Mouse (Mus musculus): Measurements from ENCODE around the gene Neto2. TPM values are rescaled to one million over a fixed set of nuclear protein-coding genes. Genes with fewer than 3 reads are reported as not detected.

Gene Neto2
- 54.9 TPM for polyA plus RNA-seq (2015; fragmentation: Illumina TruSeq; extraction: RNeasy Lipid Tissue Mini Kit (QIAGEN cat#74804); ENCODE audit: low read depth, low replicate concordance)

DNA sequence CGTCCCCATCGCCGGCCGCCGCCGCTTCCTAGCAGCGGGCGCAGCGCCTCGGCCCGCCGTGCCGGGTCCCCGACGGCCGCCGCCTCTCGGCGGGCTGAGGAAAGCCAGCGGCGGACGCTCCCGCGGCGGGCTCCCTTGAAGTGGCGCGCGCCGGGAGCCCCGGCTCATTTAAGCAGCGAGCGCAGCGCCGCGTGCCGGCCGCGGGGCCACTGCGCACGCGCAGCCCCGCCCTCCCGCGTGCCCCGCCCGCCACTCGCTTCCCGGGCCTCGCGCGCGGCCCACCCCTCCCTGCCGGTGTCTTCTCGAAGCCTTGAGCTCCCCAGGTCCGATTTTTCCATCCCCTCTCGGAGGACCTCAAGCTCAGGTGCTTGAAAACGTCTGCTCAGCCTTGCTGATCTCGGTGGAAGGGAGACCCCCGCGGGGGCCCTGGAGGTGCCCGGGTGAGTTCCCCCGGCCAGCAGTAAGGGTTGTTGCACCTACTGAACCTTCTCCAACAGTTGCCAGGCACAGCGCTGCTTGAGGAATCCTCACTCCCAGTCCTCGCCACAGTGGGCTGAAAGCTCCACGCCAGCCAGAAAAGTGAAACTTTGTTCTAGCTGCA is at the start of gene Neto2:
Gene Neto2 (minus strand): TSS at position 174 of the 601 bp plus-strand sequence.

Other genes starting within 250 kb of the Neto2 start
- 40.6 TPM for gene Gpt2, start 208.3 kb downstream of the Neto2 start, polyA plus RNA-seq (2015; fragmentation: Illumina TruSeq; extraction: RNeasy Lipid Tissue Mini Kit (QIAGEN cat#74804); ENCODE audit: low read depth, low replicate concordance)
- gene Dnaja2, start 145.6 kb downstream of the Neto2 start, polyA plus RNA-seq (2015; fragmentation: Illumina TruSeq; extraction: RNeasy Lipid Tissue Mini Kit (QIAGEN cat#74804); ENCODE audit: low read depth, low replicate concordance): 200 TPM
- gene Itfg1, start 140.0 kb upstream of the Neto2 start, polyA plus RNA-seq (2015; fragmentation: Illumina TruSeq; extraction: RNeasy Lipid Tissue Mini Kit (QIAGEN cat#74804); ENCODE audit: low read depth, low replicate concordance): 212 TPM
- gene Phkb, start 140.0 kb upstream of the Neto2 start, polyA plus RNA-seq (2015; fragmentation: Illumina TruSeq; extraction: RNeasy Lipid Tissue Mini Kit (QIAGEN cat#74804); ENCODE audit: low read depth, low replicate concordance): 27.5 TPM